Mouse (Mus musculus): ENCODE measurements at regions not wholly inside any gene's neighbourhood (a gene's known extent, or its start where the extent isn't known, plus 50 kb on each side); places are given as distances from the start of the nearest gene placed in this dataset.
"Not testable (repeated sequence)": the region's sequence is repeated elsewhere in the genome, so short reads cannot be mapped to it uniquely, and the experiment has no call there.

DNA sequence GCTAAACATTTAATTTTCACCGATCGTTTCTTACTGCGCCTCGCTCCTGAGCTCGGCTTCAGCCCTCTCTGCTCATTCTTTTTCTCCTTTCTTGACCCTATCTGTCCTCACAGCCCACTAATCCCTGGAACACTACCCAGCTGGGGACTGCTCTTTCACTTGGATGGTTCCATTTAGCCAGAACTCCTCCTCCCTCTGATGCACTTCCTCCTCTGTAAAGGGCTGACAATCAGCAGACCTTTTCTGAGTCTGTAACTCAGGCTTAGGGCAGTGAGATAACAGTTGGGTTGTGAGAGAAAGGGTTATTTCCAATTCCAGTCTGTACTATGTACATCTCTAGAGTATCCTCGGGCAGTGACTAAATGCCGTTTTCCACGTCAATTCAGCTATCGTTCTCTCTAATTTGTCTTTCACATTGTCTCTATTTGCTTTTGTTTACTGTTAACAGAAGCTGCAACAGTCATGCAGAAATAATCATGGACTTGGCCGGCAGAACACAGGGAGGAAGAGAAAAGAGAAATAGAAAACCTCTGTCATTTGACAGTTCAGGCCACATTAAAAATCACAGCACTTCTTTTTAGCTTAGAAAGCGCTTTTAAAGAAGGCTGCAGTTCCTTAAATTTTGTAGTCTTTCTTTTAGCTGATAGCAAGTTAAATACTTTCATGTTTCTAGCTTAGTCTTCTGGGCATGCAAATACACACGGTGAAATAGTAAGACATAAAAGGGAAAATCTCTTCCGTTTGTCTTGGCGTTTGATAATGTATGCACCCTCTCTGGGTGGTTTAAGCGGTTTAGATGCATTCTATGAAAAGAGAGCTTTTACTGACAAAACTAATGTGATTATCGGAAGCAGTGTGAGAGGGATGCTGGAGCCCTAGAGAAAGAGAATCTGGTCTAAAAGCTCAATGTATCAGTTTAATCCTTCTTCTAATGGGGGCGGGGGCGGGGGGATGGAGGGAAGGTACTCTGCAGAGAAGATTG is 94.7 kb upstream of the Fam181b start:
- intact Hi-C loops (cut with DNase I) = loop anchor here (10.0 kb wide), 1 partner anchor 100 kb away; no protein-coding TSS in a partner anchor
- Histone ChIP-seq H3K27ac (peak overlapping the region; percentile 61; the same call in 1 of the 2 replicates), H3K4me3 (peak overlapping the region; percentile 28)
- no peak for DNase-seq (ENCODE audit: extremely low spot score in 1 of 2, low spot score in 2 of 2)
- no peak for TF ChIP-seq CTCF (IDR thresholded peaks at IDR 0.05)

GRCm38 (mm10) chr7:92985683-92986070 is 94.0 kb upstream of the Fam181b start:
- intact Hi-C loops (cut with DNase I) = loop anchor here (10.0 kb wide), 1 partner anchor 99 kb away; no protein-coding TSS in a partner anchor
- no peak overlapping the region for H3K27ac ChIP-seq
- DNase-seq (ENCODE audit: extremely low spot score in 1 of 2, low spot score in 2 of 2) = no peak
- TF ChIP-seq CTCF (IDR thresholded peaks at IDR 0.05) = no peak
- H3K4me3 ChIP-seq = no peak overlapping the region

GRCm38 (mm10) chr7:92998886-92999285 is 80.8 kb upstream of the Fam181b start:
- no peak for DNase-seq (ENCODE audit: extremely low spot score in 1 of 2, low spot score in 2 of 2)
- Histone ChIP-seq H3K4me3 (no peak overlapping the region), H3K27ac (no peak overlapping the region)
- intact Hi-C loops (cut with DNase I) = no loop called here
- no peak for TF ChIP-seq CTCF (IDR thresholded peaks at IDR 0.05)

- intact Hi-C loops (cut with DNase I) = loop anchor here (2.0 kb wide), 1 partner anchor 56 kb away; no protein-coding TSS in a partner anchor
- not testable (repeated sequence) for H3K4me3 ChIP-seq, H3K27ac ChIP-seq
- peak; percentile 27 to 40 for DNase-seq (ENCODE audit: extremely low spot score in 1 of 2, low spot score in 2 of 2)
Measured at GRCm38 (mm10) chr7:93006694-93007231, 72.9 kb upstream of the Fam181b start.

DNA sequence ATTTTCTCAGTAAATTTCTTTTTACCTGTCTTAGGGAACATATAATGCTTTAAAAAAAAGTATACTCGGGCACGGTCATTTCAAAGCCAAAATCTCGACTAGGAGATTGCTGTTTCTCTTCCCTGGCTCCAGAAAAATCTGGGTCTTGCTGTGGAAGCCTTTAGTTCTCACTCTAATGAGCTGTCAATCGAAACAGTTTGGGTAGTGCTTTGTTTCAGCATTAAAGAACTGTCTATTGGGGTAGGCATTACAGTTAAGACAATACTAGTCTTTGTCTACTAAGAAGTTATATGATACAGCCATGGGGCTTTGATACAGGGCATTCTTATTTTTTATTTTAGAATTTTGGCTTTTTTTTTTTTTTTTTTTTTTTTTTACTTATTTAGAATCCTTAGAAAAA is 71.9 kb upstream of the Fam181b start:
- no peak for TF ChIP-seq CTCF (IDR thresholded peaks at IDR 0.05)
- DNase-seq (ENCODE audit: extremely low spot score in 1 of 2, low spot score in 2 of 2) = no peak
- intact Hi-C loops (cut with DNase I) = loop anchor here (2.0 kb wide), 1 partner anchor 55 kb away; no protein-coding TSS in a partner anchor
- H3K4me3 ChIP-seq = no peak overlapping the region
- H3K27ac ChIP-seq = peak overlapping the region; percentile 62; the same call in 1 of the 2 replicates

GRCm38 (mm10) chr7:93019390-93019789 is 60.3 kb upstream of the Fam181b start:
- TF ChIP-seq CTCF (IDR thresholded peaks at IDR 0.05) = no peak
- Histone ChIP-seq H3K27ac (no peak overlapping the region), H3K4me3 (no peak overlapping the region)
- no peak for DNase-seq (ENCODE audit: extremely low spot score in 1 of 2, low spot score in 2 of 2)
- intact Hi-C loops (cut with DNase I) = no loop called here

GRCm38 (mm10) chr7:93023489-93024130 is 56.1 kb upstream of the Fam181b start:
- intact Hi-C loops (cut with DNase I) = no loop called here
- DNase-seq (ENCODE audit: extremely low spot score in 1 of 2, low spot score in 2 of 2) = no peak
- no peak overlapping the region for H3K27ac ChIP-seq
- H3K4me3 ChIP-seq = no peak overlapping the region
- no peak for TF ChIP-seq CTCF (IDR thresholded peaks at IDR 0.05)

GRCm38 (mm10) chr7:93026231-93026630 is 53.4 kb upstream of the Fam181b start:
- no peak for TF ChIP-seq CTCF (IDR thresholded peaks at IDR 0.05)
- Histone ChIP-seq H3K27ac (no peak overlapping the region), H3K4me3 (no peak overlapping the region)
- intact Hi-C loops (cut with DNase I) = no loop called here
- no peak for DNase-seq (ENCODE audit: extremely low spot score in 1 of 2, low spot score in 2 of 2)

Measured in left cerebral cortex, adult 2 months (tissue).